Mouse (Mus musculus) intestine, embryonic 14.5 days (tissue): ENCODE measurements around the gene Npl. TPM values are rescaled to one million over a fixed set of nuclear protein-coding genes. Genes with fewer than 3 reads are reported as not detected.
A peak's percentile ranks its signal among the peaks of the same experiment; 100 is the strongest.

Experiments
- ATAC-seq: fragments of 200-750 bp; cut with Nextera tagmentation; replicated peaks from 2 replicates; pipeline ENCODE4 v1.8.0; 2017; ENCODE audit warnings: low read depth, moderate number of reproducible peaks, moderate TSS enrichment, moderate library complexity; ENCODE audit not compliant: low FRiP score, low TSS enrichment
- DNase-seq: peaks from one replicate; pipeline ENCODE4 v3.0.0-alpha.2; 2018; ENCODE audit warnings: low spot score
- H3K27ac ChIP-seq: fragments of 300-500 bp; sonication (generic); 2 replicates; pipeline ENCODE4 v1.5.1; 2014; ENCODE audit warnings: low read depth, mild to moderate bottlenecking, control low read depth
- H3K27me3 ChIP-seq: fragments of 300-500 bp; sonication (generic); replicated peaks from 2 replicates; pipeline ENCODE4 v1.6.1; 2014; ENCODE audit warnings: low read length, control low read depth; ENCODE audit not compliant: control insufficient read depth, insufficient read depth
- H3K36me3 ChIP-seq: fragments of 300-500 bp; sonication (generic); 2 replicates; pipeline ENCODE4 v1.6.1; 2014; ENCODE audit warnings: low read length, control low read depth; ENCODE audit not compliant: control insufficient read depth, insufficient read depth
- H3K4me1 ChIP-seq: fragments of 300-500 bp; sonication (generic); replicated peaks from 2 replicates; pipeline ENCODE4 v1.6.1; 2014; ENCODE audit warnings: low read length, control low read depth, mixed read lengths; ENCODE audit not compliant: control insufficient read depth, insufficient read depth
- H3K4me2 ChIP-seq: fragments of 300-500 bp; sonication (generic); 2 replicates; pipeline ENCODE4 v1.6.1; 2014; ENCODE audit warnings: low read length
- H3K4me3 ChIP-seq: fragments of 300-500 bp; sonication (generic); 2 replicates; pipeline ENCODE4 v1.5.1; 2014; ENCODE audit warnings: low read depth, low read length, control low read depth, mixed read lengths
- H3K9ac ChIP-seq: fragments of 300-500 bp; sonication (generic); 2 replicates; pipeline ENCODE4 v1.6.1; 2014; ENCODE audit warnings: mild to moderate bottlenecking, low read length
- H3K9me3 ChIP-seq: fragments of 300-500 bp; sonication (generic); 2 replicates; pipeline ENCODE4 v1.6.1; 2016; ENCODE audit warnings: low read length, control low read depth; ENCODE audit not compliant: control insufficient read depth
- WGBS: fragments of 180-500 bp; shearing (Covaris S2); extraction: QIAGEN DNeasy Blood & Tissue Kit; methylation state at CpG from one replicate; pipeline ENCODE4 v1.1.7; 2014; 5-methylcytosine and 5-hydroxymethylcytosine counted together
- polyA plus RNA-seq: library from polyadenylated mRNA; unstranded; fragments of >200 nt; fragmentation: Nextera tagmentation; extraction: Ambion mirVana; gene quantifications from 2 replicates; pipeline ENCODE4 v1.2.1, GENCODE M21; 2014

Gene Npl
- polyA plus RNA-seq, 1 experiment from 2014 or later = 9.0 TPM

GRCm38 (mm10) chr1:153559126-153559647 lies 9.3 kb upstream of the Npl start:
- ATAC-seq (no peak; the same call in 1 of the 2 replicates), DNase-seq (peak; percentile 75)
- H3K4me1 ChIP-seq = peaks cover 3% of the 10 kb centered on the region; the same call in 1 of the 2 replicates
- no peaks in the 10 kb centered on the region for H3K27me3 ChIP-seq
- 27% methylated on average over 9 of the region's 9 CpGs for WGBS
- H3K9ac ChIP-seq = no peak overlapping the region
- no peaks in the 10 kb centered on the region for H3K36me3 ChIP-seq
- no peak overlapping the region for H3K27ac ChIP-seq
- H3K4me3 ChIP-seq = no peak overlapping the region
- no peak overlapping the region for H3K4me2 ChIP-seq
- H3K9me3 ChIP-seq = no peaks in the 10 kb centered on the region

- ATAC-seq (peak; percentile 63; the same call in 1 of the 2 replicates), DNase-seq (no peak)
- H3K9me3 ChIP-seq = no peaks in the 10 kb centered on the region
- H3K27me3 ChIP-seq = no peaks in the 10 kb centered on the region
- peaks cover 3% of the 10 kb centered on the region; the same call in 1 of the 2 replicates for H3K4me1 ChIP-seq
- 11% methylated on average over 2 of the region's 2 CpGs for WGBS
- no peak overlapping the region for H3K9ac ChIP-seq
- no peak overlapping the region for H3K4me2 ChIP-seq
- no peaks in the 10 kb centered on the region for H3K36me3 ChIP-seq
- no peak overlapping the region for H3K27ac ChIP-seq
- H3K4me3 ChIP-seq = no peak overlapping the region
These were observed 7.1 kb upstream of the Npl start for GRCm38 (mm10) chr1:153556896-153557295.

GRCm38 (mm10) chr1:153556202-153556601 lies 6.4 kb upstream of the Npl start:
- peaks cover 3% of the 10 kb centered on the region; the same call in 1 of the 2 replicates for H3K4me1 ChIP-seq
- H3K9ac ChIP-seq = no peak overlapping the region
- WGBS = 70% methylated on average over 4 of the region's 4 CpGs
- H3K36me3 ChIP-seq = no peaks in the 10 kb centered on the region
- no peak overlapping the region for H3K4me3 ChIP-seq
- no peak overlapping the region for H3K4me2 ChIP-seq
- no peaks in the 10 kb centered on the region for H3K27me3 ChIP-seq
- no peak overlapping the region for H3K27ac ChIP-seq
- DNase-seq = no peak
- H3K9me3 ChIP-seq = no peaks in the 10 kb centered on the region
- no peak for ATAC-seq

GRCm38 (mm10) chr1:153550814-153551213 lies 969 bp upstream of the Npl start:
- ATAC-seq = no peak
- Histone ChIP-seq H3K9ac (no peak overlapping the region), H3K27ac (no peak overlapping the region), H3K36me3 (no peaks in the 10 kb centered on the region), H3K27me3 (0 out of 2 replicates have a peak, but pooled peaks cover 4% of the 10 kb centered on the region), H3K4me1 (no peaks in the 10 kb centered on the region), H3K4me2 (no peak overlapping the region), H3K4me3 (no peak overlapping the region), H3K9me3 (no peaks in the 10 kb centered on the region)
- DNase-seq = peak; percentile 79
- WGBS = 39% methylated on average over 3 of the region's 3 CpGs

GRCm38 (mm10) chr1:153547555-153547954 lies 2.3 kb downstream of the Npl start:
- Histone ChIP-seq H3K36me3 (no peaks in the 10 kb centered on the region), H3K9ac (no peak overlapping the region), H3K27me3 (0 out of 2 replicates have a peak, but pooled peaks cover 4% of the 10 kb centered on the region), H3K9me3 (no peaks in the 10 kb centered on the region), H3K27ac (no peak overlapping the region), H3K4me2 (no peak overlapping the region), H3K4me3 (no peak overlapping the region), H3K4me1 (peaks cover 4% of the 10 kb centered on the region; the same call in 1 of the 2 replicates)
- WGBS = 70% methylated on average over 8 of the region's 8 CpGs
- DNase-seq (no peak), ATAC-seq (no peak)

GRCm38 (mm10) chr1:153545196-153545595 lies 4.6 kb downstream of the Npl start:
- 75% methylated on average over 2 of the region's 2 CpGs for WGBS
- DNase-seq = no peak
- H3K4me1 ChIP-seq = peaks cover 4% of the 10 kb centered on the region; the same call in 1 of the 2 replicates
- no peak overlapping the region for H3K4me2 ChIP-seq
- no peak overlapping the region for H3K9ac ChIP-seq
- ATAC-seq = no peak
- no peak overlapping the region for H3K27ac ChIP-seq
- no peaks in the 10 kb centered on the region for H3K9me3 ChIP-seq
- H3K36me3 ChIP-seq = no peaks in the 10 kb centered on the region
- 0 out of 2 replicates have a peak, but pooled peaks cover 4% of the 10 kb centered on the region for H3K27me3 ChIP-seq
- H3K4me3 ChIP-seq = no peak overlapping the region

- H3K4me3 ChIP-seq = no peak overlapping the region
- ATAC-seq (peak; percentile 72; the same call in 1 of the 2 replicates), DNase-seq (peak; percentile 62)
- 25% methylated on average over 7 of the region's 7 CpGs for WGBS
- H3K9me3 ChIP-seq = no peaks in the 10 kb centered on the region
- no peaks in the 10 kb centered on the region for H3K27me3 ChIP-seq
- no peak overlapping the region for H3K4me2 ChIP-seq
- H3K4me1 ChIP-seq = peaks cover 4% of the 10 kb centered on the region; the same call in 1 of the 2 replicates
- H3K9ac ChIP-seq = no peak overlapping the region
- no peaks in the 10 kb centered on the region for H3K36me3 ChIP-seq
- no peak overlapping the region; the same call in 1 of the 2 replicates for H3K27ac ChIP-seq
These were observed 7.0 kb downstream of the Npl start for GRCm38 (mm10) chr1:153542726-153543320.

GRCm38 (mm10) chr1:153540753-153541152 lies 9.1 kb downstream of the Npl start:
- ATAC-seq = no peak

More at GRCm38 (mm10) chr1:153540753-153541152, 9.1 kb downstream of the Npl start:
- Histone ChIP-seq H3K4me2 (no peak overlapping the region), H3K27me3 (no peaks in the 10 kb centered on the region), H3K9ac (no peak overlapping the region), H3K9me3 (no peaks in the 10 kb centered on the region), H3K4me3 (no peak overlapping the region), H3K27ac (no peak overlapping the region), H3K36me3 (no peaks in the 10 kb centered on the region), H3K4me1 (peaks cover 4% of the 10 kb centered on the region; the same call in 1 of the 2 replicates)
- WGBS = 75% methylated on average over 3 of the region's 3 CpGs
- no peak for DNase-seq
